Mouse (Mus musculus) natural killer cell, adult 2 months (primary cell): ENCODE data around the gene Slc30a5.

Source experiments
- DNase-seq, 2 experiments: peaks; one replicate each; pipeline ENCODE4 v3.0.0; 2022; ENCODE audit warnings: low spot score in 2 of 2

Slc30a5 gene

DNA sequence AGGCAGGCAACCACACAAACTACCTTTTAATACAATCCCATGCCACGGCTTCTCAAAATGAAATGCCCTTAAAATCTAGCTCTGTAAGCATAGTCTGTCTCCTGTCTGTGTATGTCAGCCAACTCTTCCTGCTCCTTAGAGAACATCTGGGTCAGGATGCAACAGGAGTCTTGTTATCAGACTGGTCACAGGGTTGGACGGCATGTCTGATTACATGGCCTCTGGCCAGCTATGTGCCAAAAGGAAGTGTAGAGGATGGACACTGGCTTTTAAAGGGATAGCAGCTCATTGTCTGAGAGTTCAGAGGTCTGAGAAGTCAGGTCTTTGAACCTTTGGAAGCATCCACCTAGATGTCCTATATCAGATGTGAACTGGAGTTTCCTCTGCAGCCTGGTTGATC lies 77.9 kb downstream of the Slc30a5 start:
- DNase-seq: no peak

DNA sequence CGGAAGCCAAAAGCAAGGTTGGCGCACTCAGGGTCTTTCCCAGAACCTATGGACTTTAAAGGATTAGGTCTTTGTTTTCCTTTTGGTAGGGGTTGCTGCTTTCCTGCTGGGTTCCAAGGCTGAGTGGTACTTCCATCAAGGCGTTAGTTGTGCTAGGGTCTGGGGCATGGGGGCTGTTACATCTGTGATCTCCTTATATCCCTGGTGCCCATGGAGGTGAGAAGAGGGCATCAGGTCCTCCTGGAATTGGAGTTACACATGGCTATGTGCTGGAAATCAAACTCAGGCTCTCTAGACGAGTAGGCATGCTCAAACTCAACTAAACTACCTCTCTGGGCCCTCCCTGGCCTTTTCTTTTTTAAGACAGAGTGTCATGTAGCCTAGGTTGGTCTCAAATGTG lies 79.0 kb downstream of the Slc30a5 start:
- no peak for DNase-seq

DNA sequence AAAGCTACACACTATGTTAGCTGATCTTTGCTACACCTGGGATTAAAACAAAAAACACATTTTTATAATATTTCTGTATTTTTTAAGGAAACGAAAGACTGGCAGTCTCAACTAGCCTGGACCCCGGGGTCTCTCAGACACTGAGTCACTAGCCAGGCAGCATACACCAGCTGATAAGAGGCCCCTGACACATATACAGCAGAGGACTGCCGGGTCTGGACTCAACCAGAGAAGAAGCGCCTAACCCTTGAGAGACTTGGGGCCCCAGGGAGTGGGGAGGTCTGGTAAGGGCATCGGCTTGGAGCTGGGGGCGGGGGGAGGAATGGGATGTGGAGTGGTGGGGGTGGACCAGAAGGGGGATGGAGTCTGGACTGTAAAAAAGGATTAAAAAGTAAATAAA lies 80.2 kb downstream of the Slc30a5 start:
- no peak for DNase-seq
